Mouse (Mus musculus): ENCODE data around the gene Vmn2r14. TPM values are rescaled to one million over a fixed set of nuclear protein-coding genes. Genes with fewer than 3 reads are reported as not detected.
"Not testable (repeated sequence)": the region's sequence is repeated elsewhere in the genome, so short reads cannot be mapped to it uniquely, and the experiment has no call there.

Gene Vmn2r14
- polyA plus RNA-seq (2015; fragmentation: Nextera tagmentation; extraction: Ambion mirVana): not detected in 2 replicates

DNA sequence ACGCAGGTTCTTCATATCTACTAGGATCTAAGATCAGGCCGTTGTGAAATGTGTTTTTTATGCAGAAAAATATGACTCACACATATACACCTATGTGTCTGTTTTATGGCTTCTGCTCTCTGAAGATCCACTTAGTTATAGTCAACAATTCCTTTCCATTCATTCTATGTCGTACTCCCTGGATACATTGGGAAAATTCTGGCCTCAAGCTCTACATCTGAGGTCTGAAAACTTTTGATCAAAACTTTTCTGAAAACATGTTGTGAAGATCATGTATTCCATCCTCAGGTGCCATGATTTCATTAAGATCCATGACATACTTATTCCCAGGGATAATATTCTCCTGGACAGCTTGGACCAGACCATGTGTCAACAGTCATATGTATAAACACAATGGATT, at the start of gene Vmn2r14:
Vmn2r14 (minus strand) TSS at position 101 of the 400 bp plus-strand sequence.
- Histone ChIP-seq H3K9me3 (0 out of 2 replicates have a peak, but pooled peaks cover 10% of the 10 kb centered on the region), H3K4me3 (replicated peaks) (no peak within 1 kb of the TSS), H3K27ac (no peak within 1 kb of the TSS), H3K27me3 (no peaks in the 10 kb centered on the region), H3K4me1 (replicated peaks) (no peaks in the 10 kb centered on the region), H3K4me2 (replicated peaks) (no peak within 1 kb of the TSS), H3K36me3 (no peaks in the 10 kb centered on the region), H3K9ac (replicated peaks) (no peak within 1 kb of the TSS)
- ATAC-seq: no peak
- WGBS: 73% methylated on average over 3 of the region's 3 CpGs

DNA sequence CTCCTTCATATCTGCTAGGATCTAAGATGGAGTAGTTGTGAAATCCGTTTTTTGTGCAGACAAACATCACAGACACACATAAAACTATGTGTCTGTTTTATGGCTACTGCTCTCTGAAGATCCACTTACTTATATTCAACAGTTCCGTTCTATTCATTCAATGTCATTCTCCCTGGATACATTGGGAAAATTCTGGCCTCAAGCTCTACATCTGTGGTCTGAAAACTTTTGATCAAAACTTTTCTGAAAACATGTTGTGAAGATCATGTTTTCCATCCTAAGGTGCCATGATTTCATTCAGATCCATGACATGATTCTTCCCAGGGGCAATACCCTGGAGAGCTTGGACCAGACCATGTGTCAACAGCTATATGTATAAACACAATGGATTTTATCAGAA, 32.4 kb downstream of the Vmn2r14 start, which contains the start of gene Vmn2r13:
Vmn2r13 (minus strand) TSS at position 101 of the 400 bp plus-strand sequence.
- not testable (repeated sequence) for H3K9ac ChIP-seq (replicated peaks); H3K4me1 ChIP-seq (replicated peaks); H3K27me3 ChIP-seq; H3K4me3 ChIP-seq (replicated peaks); ATAC-seq; H3K36me3 ChIP-seq; H3K4me2 ChIP-seq (replicated peaks); H3K27ac ChIP-seq
- 58% methylated on average over 2 of the region's 2 CpGs for WGBS
- H3K9me3 ChIP-seq: peaks cover 21% of the 10 kb centered on the region

DNA sequence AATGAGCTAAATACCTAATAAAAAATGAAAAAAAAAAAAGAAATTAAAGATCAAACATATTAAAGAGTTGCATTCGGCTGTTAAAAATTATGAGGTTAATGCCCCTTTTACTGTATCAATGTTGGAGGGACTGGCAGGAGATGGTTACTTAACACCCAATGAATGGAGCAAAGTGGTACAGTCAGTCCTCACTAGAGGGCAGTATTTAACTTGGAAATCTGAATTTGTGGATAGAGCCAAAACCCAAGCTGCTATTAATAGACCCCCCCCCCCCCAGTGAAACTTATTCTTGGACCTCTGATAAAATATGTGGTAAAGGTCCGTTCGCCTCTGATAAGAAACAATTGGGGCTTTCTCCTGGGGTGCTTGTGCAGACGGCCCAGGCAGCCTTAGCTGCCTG, 57.7 kb downstream of the Vmn2r14 start:
- H3K27me3 ChIP-seq: not testable (repeated sequence)

More for the DNA sequence above, 57.7 kb downstream of the Vmn2r14 start:
- not testable (repeated sequence) for H3K9ac ChIP-seq (replicated peaks); ATAC-seq; H3K36me3 ChIP-seq; H3K4me3 ChIP-seq (replicated peaks); H3K4me2 ChIP-seq (replicated peaks); H3K4me1 ChIP-seq (replicated peaks); H3K27ac ChIP-seq
- 81% methylated on average over 4 of the region's 4 CpGs for WGBS
- peaks cover 12% of the 10 kb centered on the region for H3K9me3 ChIP-seq

Other genes starting within 250 kb of the Vmn2r14 start
- not detected in 2 replicates for gene Vmn2r10, start 218.2 kb downstream of the Vmn2r14 start, polyA plus RNA-seq (2015; fragmentation: Nextera tagmentation; extraction: Ambion mirVana)
- not detected in 2 replicates for gene Vmn2r11, start 165.1 kb downstream of the Vmn2r14 start, polyA plus RNA-seq (2015; fragmentation: Nextera tagmentation; extraction: Ambion mirVana)
- gene Vmn2r12, start 126.8 kb downstream of the Vmn2r14 start, polyA plus RNA-seq (2015; fragmentation: Nextera tagmentation; extraction: Ambion mirVana): not detected in 2 replicates
- not detected in 2 replicates for gene Vmn2r13, start 32.5 kb downstream of the Vmn2r14 start, polyA plus RNA-seq (2015; fragmentation: Nextera tagmentation; extraction: Ambion mirVana)
- not detected in 2 replicates for gene Vmn2r15, start 72.9 kb upstream of the Vmn2r14 start, polyA plus RNA-seq (2015; fragmentation: Nextera tagmentation; extraction: Ambion mirVana)
- not detected in 2 replicates for gene Vmn2r16, start 105.5 kb upstream of the Vmn2r14 start, polyA plus RNA-seq (2015; fragmentation: Nextera tagmentation; extraction: Ambion mirVana)
- gene Vmn2r17, start 195.0 kb upstream of the Vmn2r14 start, polyA plus RNA-seq (2015; fragmentation: Nextera tagmentation; extraction: Ambion mirVana): not detected in 2 replicates

Measured in midbrain, embryonic 13.5 days (tissue).